Mouse (Mus musculus) bone marrow, adult 2 months (tissue): Measurements from ENCODE around the gene Nt5m.

Source experiments
- CTCF ChIP-seq: fragments of 200-500 bp; IDR thresholded peaks from 2 replicates; pipeline ENCODE4 v1.5.1; 2011; ENCODE audit warnings: low read length, control low read depth; ENCODE audit not compliant: control insufficient read depth, insufficient read depth
- POLR2A ChIP-seq: fragments of 200-500 bp; IDR thresholded peaks from 2 replicates; pipeline ENCODE4 v1.6.1; 2011; ENCODE audit warnings: low read depth, mild to moderate bottlenecking, control low read depth, low read length, borderline replicate concordance; ENCODE audit not compliant: control insufficient read depth

DNA sequence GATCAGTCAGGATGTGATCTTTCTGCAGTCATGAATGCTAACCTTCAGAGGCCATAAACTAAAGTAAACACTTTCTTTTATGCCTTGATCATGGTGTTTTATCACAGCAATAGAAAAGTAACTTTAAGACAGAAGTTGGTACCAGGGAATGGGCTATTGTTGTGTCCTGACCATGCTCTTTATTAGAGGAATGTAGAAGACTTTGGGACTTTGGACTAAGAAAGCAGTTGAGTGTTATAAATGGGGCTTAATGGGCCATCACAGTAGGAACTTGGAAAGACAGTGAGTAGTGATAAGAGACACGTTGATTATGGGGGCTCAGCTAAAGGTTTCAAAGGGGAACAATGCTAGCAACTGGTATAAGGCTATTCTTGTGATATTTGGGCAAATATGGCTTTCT is 47.7 kb downstream of the Nt5m start:
- TF ChIP-seq CTCF = no peak
- TF ChIP-seq POLR2A = no peak
